Mouse (Mus musculus) spleen, postnatal 10 days (tissue): ENCODE measurements around the gene Ccdc69.

Experiments used
- DNase-seq, 2 experiments: peaks; one replicate each; pipeline ENCODE4 v3.0.0; 2021 to 2022; ENCODE audit warnings: low spot score in 2 of 2

Ccdc69 gene

DNA sequence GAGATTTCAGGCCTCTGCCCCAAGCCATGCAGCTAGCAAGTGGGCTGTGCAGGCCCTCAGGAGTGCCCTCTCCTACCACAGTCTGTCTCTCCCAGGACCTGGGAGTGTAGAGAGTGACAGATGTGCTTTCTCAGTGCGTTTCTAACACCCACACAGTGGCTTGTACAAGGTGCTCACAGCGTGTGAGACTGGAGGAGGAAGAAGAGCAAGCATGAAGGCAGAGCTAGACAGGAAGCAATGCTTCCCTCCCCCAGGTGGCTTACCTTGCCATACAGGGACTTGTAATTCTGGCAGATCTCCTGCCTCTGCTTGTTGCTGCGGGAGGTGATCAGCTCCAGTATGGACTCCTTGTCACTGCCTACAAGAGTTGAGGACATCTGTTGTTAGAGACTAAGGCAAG, 66.5 kb downstream of the Ccdc69 start:
- no peak for DNase-seq

DNA sequence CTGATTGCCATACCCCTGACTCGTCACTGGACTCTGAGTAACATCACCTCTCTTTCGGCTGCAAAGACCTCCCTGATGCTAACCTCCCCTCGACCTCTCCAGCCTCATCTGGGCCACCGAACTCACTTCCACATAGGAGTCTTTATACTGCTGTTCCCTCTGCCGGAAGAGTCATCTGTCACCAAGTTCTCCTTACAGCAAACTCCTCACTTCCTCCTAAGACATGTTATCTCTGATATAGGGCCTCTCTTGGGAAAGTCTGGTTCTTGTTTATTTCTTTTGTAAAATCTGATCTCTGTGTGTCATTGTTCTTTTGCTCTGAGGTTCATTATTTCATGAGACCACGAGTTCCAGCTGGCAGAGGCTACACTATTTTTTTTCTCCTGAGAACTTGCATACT, 69.7 kb downstream of the Ccdc69 start:
- no peak for DNase-seq

DNA sequence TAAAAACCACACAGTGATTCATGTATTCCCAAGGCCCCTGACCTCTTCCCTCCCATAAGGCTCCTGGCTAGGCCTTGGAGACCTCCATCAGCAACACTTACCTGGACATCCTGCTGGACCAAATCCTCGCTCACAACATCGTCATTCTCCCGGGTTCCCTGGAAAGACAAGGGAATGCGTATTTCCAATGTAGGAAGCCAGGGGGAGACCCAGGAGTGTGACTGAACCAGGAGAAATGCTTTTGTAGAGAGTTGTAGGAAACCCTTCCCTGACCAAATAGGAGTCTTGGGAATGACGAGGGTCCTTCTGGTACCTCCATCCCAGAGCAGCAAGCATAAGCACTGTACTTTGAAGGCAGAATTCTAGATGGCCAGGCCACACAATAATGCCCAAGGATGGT, 72.2 kb downstream of the Ccdc69 start:
- no peak for DNase-seq

DNA sequence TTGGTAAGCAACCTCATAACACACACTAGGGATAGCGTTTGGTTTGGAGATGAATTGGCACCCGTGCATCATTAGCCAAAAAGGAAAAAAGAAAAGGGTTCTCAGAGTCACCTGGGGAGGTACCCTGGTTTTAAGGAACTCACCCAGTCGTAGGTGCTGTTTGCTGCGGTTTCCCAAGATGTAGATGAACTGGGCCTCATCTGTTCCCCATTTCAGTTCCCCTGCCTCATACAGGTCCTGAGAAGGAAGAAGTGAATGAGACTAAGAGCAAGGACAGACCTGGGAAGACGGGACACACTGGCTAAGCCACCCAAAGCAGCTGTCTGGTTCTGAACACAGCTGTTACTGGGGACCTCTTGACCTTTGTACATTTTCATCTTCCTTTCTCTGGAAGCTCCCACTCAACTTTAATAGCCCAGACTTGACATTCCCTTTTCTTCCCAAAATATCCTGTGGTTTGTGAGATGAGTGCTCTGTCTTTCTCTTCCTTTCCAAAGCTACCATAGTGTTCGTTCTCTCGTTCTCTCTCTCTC, 72.9 kb downstream of the Ccdc69 start:
- no peak for DNase-seq
